Mouse (Mus musculus): ENCODE data around the gene Esrrb. TPM values are rescaled to one million over a fixed set of nuclear protein-coding genes. Genes with fewer than 3 reads are reported as not detected.

The Esrrb gene
- polyA plus RNA-seq, 1 experiment from 2014 or later, result 0.53 TPM

GRCm38 (mm10) chr12:86364756-86365155 is 3.8 kb downstream of the Esrrb start:
- WGBS, result 12% methylated on average over 5 of the region's 5 CpGs
- Histone ChIP-seq H3K4me3 (replicated peaks) (no peak overlapping the region), H3K9me3 (replicated peaks) (no peaks in the 10 kb centered on the region)

DNA sequence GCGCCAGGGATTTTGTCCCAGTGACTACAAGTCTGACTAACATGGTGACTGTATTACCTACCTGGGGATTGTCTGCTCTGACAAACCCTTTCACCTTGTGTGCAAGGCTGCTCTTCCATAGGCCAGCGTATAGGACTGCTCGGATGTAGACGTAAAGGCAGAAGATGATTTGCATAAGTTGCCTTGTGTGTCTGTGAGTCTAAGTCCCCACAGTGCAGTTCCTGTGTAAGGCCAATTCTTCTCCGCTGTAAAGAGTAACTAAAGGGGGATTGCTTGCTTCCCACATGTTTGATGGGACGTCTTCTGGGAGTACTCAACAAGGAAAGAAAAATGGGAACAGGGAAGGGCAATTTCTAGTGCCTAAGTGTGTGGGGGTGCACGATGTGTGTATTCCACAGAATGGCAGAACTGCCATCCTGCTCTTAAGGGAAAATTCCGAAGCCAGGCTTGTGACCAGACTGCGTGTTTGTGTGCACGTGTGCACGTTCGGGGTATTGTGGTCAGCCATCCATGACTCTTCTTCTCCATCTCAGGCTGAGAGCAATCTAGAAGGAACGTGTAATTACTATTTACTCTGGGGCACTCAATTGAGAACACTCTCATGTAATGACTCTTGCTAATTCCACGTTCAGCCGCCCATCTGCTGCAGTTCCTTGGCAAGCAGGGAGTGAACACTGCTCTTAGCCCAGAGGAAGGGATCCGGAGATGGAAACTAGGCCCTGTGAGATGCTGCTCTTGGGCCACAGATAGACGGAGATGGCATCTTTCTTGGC is 9.9 kb downstream of the Esrrb start:
- Histone ChIP-seq H3K36me3 (no peaks in the 10 kb centered on the region), H3K9me3 (replicated peaks) (no peaks in the 10 kb centered on the region), H3K4me2 (no peak overlapping the region), H3K27ac (0 out of 2 replicates have a peak overlapping the region, but pooled peaks have one; percentile 9), H3K9ac (no peak overlapping the region), H3K4me1 (peaks cover 4% of the 10 kb centered on the region; the same call in 1 of the 2 replicates), H3K4me3 (replicated peaks) (no peak overlapping the region), H3K27me3 (peaks cover 11% of the 10 kb centered on the region; the same call in 1 of the 2 replicates)
- 65% methylated on average over 17 of the region's 17 CpGs for WGBS
- ATAC-seq (replicated peaks; ENCODE audit: low FRiP score), result 0 out of 2 replicates have a peak, but pooled peaks have one; percentile 49

More at GRCm38 (mm10) chr12:86364756-86365155, 3.8 kb downstream of the Esrrb start:
- Histone ChIP-seq H3K36me3 (no peaks in the 10 kb centered on the region), H3K4me1 (peaks cover 18% of the 10 kb centered on the region; the same call in 1 of the 2 replicates), H3K4me2 (no peak overlapping the region), H3K27ac (no peak overlapping the region), H3K9ac (no peak overlapping the region), H3K27me3 (peaks cover 39% of the 10 kb centered on the region)
- no peak for ATAC-seq (replicated peaks; ENCODE audit: low FRiP score)

- Histone ChIP-seq H3K9me3 (replicated peaks) (no peaks in the 10 kb centered on the region), H3K36me3 (no peaks in the 10 kb centered on the region), H3K4me2 (no peak overlapping the region), H3K27ac (no peak overlapping the region), H3K9ac (no peak overlapping the region), H3K4me1 (0 out of 2 replicates have a peak, but pooled peaks cover 4% of the 10 kb centered on the region), H3K4me3 (replicated peaks) (no peak overlapping the region), H3K27me3 (peaks cover 31% of the 10 kb centered on the region)
- 30% methylated on average over 8 of the region's 8 CpGs for WGBS
- no peak for ATAC-seq (replicated peaks; ENCODE audit: low FRiP score)
Measured at GRCm38 (mm10) chr12:86374286-86374685, 13.4 kb downstream of the Esrrb start.

- no peak for ATAC-seq (replicated peaks; ENCODE audit: low FRiP score)
- Histone ChIP-seq H3K36me3 (no peaks in the 10 kb centered on the region), H3K27ac (no peak overlapping the region), H3K9ac (no peak overlapping the region), H3K9me3 (replicated peaks) (no peaks in the 10 kb centered on the region), H3K4me1 (no peaks in the 10 kb centered on the region), H3K27me3 (peaks cover 60% of the 10 kb centered on the region), H3K4me2 (peak overlapping the region; percentile 19; the same call in 1 of the 2 replicates), H3K4me3 (replicated peaks) (no peak overlapping the region)
- 6% methylated on average over 15 of the region's 15 CpGs for WGBS
Measured at GRCm38 (mm10) chr12:86379672-86380213, 18.8 kb downstream of the Esrrb start.

DNA sequence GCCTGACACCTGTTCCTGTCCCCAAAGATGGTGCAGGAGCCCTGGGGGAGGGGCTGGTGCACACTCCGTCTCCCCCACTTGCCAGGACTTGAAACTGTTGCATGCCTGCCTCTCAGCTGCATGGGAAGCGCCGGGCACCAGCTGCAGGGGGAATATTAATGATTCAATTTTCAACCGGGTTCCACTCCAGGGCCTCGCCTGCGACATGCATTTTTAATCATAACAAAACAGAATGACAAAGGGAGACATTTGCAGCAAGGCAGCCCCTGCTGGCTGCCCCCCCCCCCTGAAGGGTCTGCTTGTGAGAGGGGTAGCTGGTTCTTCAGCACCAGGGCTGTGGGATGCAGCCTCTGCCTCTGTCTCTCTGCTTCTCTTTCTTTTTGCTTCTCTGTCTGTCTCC is 22.9 kb downstream of the Esrrb start:
- Histone ChIP-seq H3K4me2 (no peak overlapping the region), H3K27me3 (peaks cover 34% of the 10 kb centered on the region), H3K36me3 (no peaks in the 10 kb centered on the region), H3K27ac (no peak overlapping the region), H3K4me3 (replicated peaks) (no peak overlapping the region), H3K9ac (no peak overlapping the region), H3K4me1 (no peaks in the 10 kb centered on the region), H3K9me3 (replicated peaks) (no peaks in the 10 kb centered on the region)
- ATAC-seq (replicated peaks; ENCODE audit: low FRiP score), result no peak
- WGBS, result 18% methylated on average over 6 of the region's 6 CpGs

DNA sequence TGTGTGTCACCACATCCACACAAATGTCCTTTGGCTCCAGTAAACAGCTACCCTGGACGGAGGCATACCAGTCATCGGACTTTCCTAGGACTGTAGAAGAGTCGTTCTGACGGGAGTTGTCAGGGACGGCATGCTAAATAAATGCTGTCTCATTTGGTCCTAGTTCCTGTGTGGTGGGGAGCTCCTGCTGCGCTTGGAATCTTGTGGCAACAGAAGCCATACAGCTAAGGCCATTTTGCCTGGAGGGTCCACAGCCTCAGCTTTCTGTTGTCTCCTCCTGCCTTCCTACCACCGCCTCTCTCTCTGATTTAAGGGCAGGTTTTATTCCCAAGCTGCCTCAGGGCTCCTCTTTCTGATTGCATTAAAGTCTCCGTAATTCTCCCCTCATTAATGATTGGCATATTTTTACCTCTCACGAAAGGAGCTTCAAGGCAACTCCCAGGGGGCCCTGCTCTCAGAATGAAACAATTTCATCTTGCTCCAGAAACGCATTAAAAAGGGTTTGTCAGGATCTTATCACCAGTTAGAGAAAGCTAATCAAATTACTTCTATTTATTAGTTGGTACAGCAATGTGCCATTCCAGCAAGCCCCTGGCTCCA is 26.9 kb downstream of the Esrrb start:
- WGBS, result 62% methylated on average over 10 of the region's 10 CpGs
- H3K4me1 ChIP-seq, result no peaks in the 10 kb centered on the region
- ATAC-seq (replicated peaks; ENCODE audit: low FRiP score), result no peak
- 0 out of 2 replicates have a peak, but pooled peaks cover 5% of the 10 kb centered on the region for H3K27me3 ChIP-seq
- no peak overlapping the region for H3K4me3 ChIP-seq (replicated peaks)
- no peaks in the 10 kb centered on the region for H3K9me3 ChIP-seq (replicated peaks)
- H3K4me2 ChIP-seq, result no peak overlapping the region
- no peak overlapping the region for H3K9ac ChIP-seq
- H3K27ac ChIP-seq, result no peak overlapping the region
- H3K36me3 ChIP-seq, result no peaks in the 10 kb centered on the region

DNA sequence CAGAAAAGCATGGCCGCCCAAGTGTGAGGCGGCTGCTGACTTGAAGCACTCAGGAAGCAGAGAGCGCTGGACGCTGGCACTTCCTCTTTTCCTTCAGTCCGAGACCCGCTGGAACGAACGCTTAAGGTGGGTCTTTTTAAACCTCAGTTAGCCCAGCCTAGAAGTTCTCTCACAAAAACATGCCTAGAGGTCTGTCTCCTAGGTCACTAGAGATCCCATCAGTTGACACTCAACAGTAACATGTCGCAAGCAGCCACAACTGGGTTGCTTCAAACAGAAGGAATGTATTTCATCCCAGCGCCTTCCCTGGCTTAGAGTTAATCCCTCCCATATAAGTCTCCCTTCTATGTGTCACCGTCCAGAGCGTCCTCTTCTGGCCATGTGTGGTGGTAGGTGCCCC is 33.9 kb downstream of the Esrrb start:
- Histone ChIP-seq H3K4me2 (no peak overlapping the region), H3K36me3 (no peaks in the 10 kb centered on the region), H3K9me3 (replicated peaks) (no peaks in the 10 kb centered on the region), H3K27ac (no peak overlapping the region), H3K9ac (no peak overlapping the region), H3K27me3 (no peaks in the 10 kb centered on the region), H3K4me1 (no peaks in the 10 kb centered on the region), H3K4me3 (replicated peaks) (no peak overlapping the region)
- 93% methylated on average over 12 of the region's 12 CpGs for WGBS
- no peak for ATAC-seq (replicated peaks; ENCODE audit: low FRiP score)

DNA sequence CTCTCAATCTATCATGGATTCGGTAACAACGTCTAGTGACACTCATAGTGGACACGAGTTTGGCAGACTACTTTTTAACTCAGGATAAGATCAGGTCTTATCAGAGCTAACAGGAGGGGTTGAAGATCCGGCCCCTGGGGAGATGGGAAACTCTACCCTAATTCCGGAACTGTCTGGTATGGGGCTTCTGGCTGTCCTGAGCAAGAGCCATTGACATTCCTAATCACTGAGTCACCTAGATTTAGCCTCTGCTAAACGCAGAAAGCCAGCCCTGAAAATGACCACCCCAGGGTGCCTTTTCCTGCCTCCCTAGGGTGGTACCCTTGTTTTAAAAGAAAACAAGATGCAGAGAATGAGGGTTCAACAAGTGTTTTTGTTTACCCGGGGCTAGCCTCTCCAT is 34.4 kb downstream of the Esrrb start:
- no peaks in the 10 kb centered on the region for H3K36me3 ChIP-seq
- no peaks in the 10 kb centered on the region for H3K27me3 ChIP-seq
- WGBS, result 60% methylated on average over 7 of the region's 7 CpGs
- no peak overlapping the region for H3K9ac ChIP-seq
- no peaks in the 10 kb centered on the region for H3K4me1 ChIP-seq
- no peak overlapping the region for H3K4me3 ChIP-seq (replicated peaks)
- H3K27ac ChIP-seq, result no peak overlapping the region
- no peak overlapping the region for H3K4me2 ChIP-seq
- no peaks in the 10 kb centered on the region for H3K9me3 ChIP-seq (replicated peaks)
- no peak for ATAC-seq (replicated peaks; ENCODE audit: low FRiP score)

GRCm38 (mm10) chr12:86398762-86399161 is 37.8 kb downstream of the Esrrb start:
- Histone ChIP-seq H3K27me3 (peaks cover 20% of the 10 kb centered on the region), H3K4me2 (no peak overlapping the region), H3K9me3 (replicated peaks) (no peaks in the 10 kb centered on the region), H3K27ac (no peak overlapping the region), H3K4me1 (peaks cover 5% of the 10 kb centered on the region; the same call in 1 of the 2 replicates), H3K9ac (no peak overlapping the region), H3K36me3 (no peaks in the 10 kb centered on the region), H3K4me3 (replicated peaks) (no peak overlapping the region)
- ATAC-seq (replicated peaks; ENCODE audit: low FRiP score), result no peak
- 22% methylated on average over 8 of the region's 8 CpGs for WGBS

- Histone ChIP-seq H3K27me3 (peaks cover 28% of the 10 kb centered on the region), H3K4me1 (peaks cover 5% of the 10 kb centered on the region; the same call in 1 of the 2 replicates), H3K9me3 (replicated peaks) (no peaks in the 10 kb centered on the region), H3K36me3 (no peaks in the 10 kb centered on the region), H3K27ac (no peak overlapping the region), H3K4me2 (peak overlapping the region; percentile 54), H3K4me3 (replicated peaks) (peak overlapping the region; percentile 21; the same call in 1 of the 2 replicates), H3K9ac (no peak overlapping the region)
- whole genome bisulfite sequencing, result 5% methylated on average over 21 of the region's 21 CpGs
- ATAC-seq (replicated peaks; ENCODE audit: low FRiP score), result peak; percentile 29; the same call in 1 of the 2 replicates
Measured at GRCm38 (mm10) chr12:86402718-86403117, 41.8 kb downstream of the Esrrb start.

GRCm38 (mm10) chr12:86421490-86421904 is 60.6 kb downstream of the Esrrb start:
- H3K36me3 ChIP-seq, result no peaks in the 10 kb centered on the region
- peak overlapping the region; percentile 94 for H3K4me2 ChIP-seq
- under 1% methylated on average over 37 of the region's 37 CpGs for WGBS
- H3K9ac ChIP-seq, result no peak overlapping the region
- no peak overlapping the region for H3K27ac ChIP-seq
- peak overlapping the region; percentile 58 for H3K4me3 ChIP-seq (replicated peaks)
- H3K27me3 ChIP-seq, result peaks cover 92% of the 10 kb centered on the region
- peaks cover 22% of the 10 kb centered on the region for H3K4me1 ChIP-seq
- peak; percentile 87 for ATAC-seq (replicated peaks; ENCODE audit: low FRiP score)
- H3K9me3 ChIP-seq (replicated peaks), result no peaks in the 10 kb centered on the region

Data from kidney, embryonic 15.5 days (tissue).